Mouse (Mus musculus): ENCODE measurements at regions not wholly inside any gene's neighbourhood (a gene's known extent, or its start where the extent isn't known, plus 50 kb on each side); places are given as distances from the start of the nearest gene placed in this dataset.

- peak; percentile 28 to 52 for DNase-seq
Observed at GRCm38 (mm10) chr1:88575917-88576669, 66.2 kb upstream of the Glrp1 start.

- DNase-seq = no peak
Observed at GRCm38 (mm10) chr1:88575291-88575690, 65.4 kb upstream of the Glrp1 start.

GRCm38 (mm10) chr1:88572161-88572560 lies 62.3 kb upstream of the Glrp1 start:
- no peak for DNase-seq

- no peak for DNase-seq
Observed at GRCm38 (mm10) chr1:88568447-88569053, 58.7 kb upstream of the Glrp1 start.

- no peak for DNase-seq
Observed at GRCm38 (mm10) chr1:88567198-88567597, 57.3 kb upstream of the Glrp1 start.

GRCm38 (mm10) chr1:88566426-88566825 lies 56.6 kb upstream of the Glrp1 start:
- no peak for DNase-seq

- no peak for DNase-seq
Observed at GRCm38 (mm10) chr1:88564825-88565224, 55.0 kb upstream of the Glrp1 start.

GRCm38 (mm10) chr1:88562361-88562760 lies 52.5 kb upstream of the Glrp1 start:
- DNase-seq = peak; percentile 84 to 91

GRCm38 (mm10) chr1:88560771-88561170 lies 50.9 kb upstream of the Glrp1 start:
- no peak for DNase-seq

All from kidney, postnatal 25 days (tissue).